Mouse (Mus musculus): ENCODE results near the gene Mast4. TPM values are rescaled to one million over a fixed set of nuclear protein-coding genes. Genes with fewer than 3 reads are reported as not detected.
A peak's percentile ranks its signal among the peaks of the same experiment; 100 is the strongest.
"Not testable (repeated sequence)": the region's sequence is repeated elsewhere in the genome, so short reads cannot be mapped to it uniquely, and the experiment has no call there.

Mast4 gene
- total RNA-seq, 2 experiments from 2014 or later: 24.5 to 37.3 TPM

DNA sequence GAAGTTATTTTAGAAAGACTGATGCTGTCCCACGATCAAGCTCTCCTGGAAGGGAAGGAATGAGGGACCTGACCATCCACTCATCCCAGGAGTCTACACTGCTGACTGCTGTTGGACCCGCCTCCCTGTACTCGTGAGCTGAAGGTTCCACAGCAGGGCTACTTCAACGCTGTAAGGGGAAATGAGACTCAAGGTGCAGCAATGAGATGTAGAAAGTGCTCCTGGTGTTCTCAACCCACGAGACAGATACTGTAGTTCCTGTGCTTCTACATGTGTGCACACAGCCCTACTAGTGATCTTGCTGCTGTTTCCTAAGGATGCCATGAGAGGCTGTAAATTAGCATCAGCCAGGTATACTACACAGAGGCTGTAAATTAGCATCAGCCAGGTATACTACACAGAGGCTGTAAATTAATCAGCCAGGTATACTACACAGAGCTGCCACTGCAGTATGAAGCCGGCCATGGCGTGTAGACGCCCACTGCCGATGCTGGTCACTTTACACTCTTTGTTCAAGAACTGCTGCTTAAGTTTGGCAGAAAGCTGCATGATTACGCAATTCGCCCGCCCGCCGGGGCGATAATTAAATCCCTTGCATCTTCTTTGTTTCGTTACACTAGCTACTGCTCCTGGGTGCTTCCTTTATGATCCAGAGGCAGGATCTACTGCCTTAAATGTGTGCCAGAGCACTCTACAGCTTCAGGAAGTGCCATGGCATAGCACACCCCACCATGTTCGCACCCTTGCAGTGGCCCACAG, 587.3 kb downstream of the Mast4 start:
- no peak for DNase-seq

DNA sequence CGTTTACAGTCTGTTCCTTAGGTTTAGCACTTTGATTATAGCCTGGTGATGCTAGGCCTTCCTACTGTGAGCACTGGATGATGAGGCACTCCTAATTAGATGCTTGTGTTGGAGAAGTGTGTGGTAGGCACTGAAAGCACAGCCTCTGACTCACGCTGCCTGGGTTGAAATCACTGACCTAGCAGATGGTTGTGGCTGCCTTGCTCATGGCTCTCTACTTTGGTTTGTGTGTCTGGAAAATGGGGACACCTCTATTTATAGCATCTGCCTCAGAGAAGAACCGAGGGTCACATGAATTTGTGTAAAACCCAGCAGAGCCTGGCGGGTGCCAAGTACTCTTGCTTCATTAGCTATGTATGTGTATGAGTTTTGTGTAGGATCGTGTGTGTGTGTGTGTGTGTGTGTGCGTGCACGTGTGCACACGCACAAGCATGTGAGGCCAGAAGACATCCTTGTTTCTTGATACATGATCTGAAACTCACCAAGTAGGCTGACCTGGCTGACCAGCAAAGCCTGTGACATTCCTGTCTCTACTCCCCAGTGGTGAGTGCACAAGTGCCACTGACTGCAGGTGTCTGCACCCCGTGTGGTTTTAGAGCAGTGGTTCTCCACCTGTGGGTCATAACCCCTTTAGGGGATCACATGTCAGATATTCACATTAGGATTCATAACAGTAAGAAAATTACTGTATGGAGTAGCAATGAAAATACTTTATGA, 588.5 kb downstream of the Mast4 start:
- no peak for DNase-seq

DNA sequence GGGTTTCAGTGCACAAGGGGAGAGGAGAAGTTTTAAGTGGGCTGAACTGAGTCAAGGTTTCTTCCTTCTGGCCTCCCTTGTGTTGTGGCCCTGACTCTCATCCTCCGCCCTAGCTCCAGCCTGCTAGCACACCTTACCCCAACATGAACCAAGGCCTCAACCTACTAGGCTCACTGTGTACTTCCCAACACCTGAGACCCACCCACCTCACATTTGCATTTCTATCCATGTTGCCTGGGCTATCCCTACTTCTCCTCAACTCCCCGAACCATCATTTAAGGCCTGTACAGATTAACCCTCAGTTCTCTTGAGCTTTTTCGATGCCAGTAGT, 589.1 kb downstream of the Mast4 start:
- no peak for DNase-seq

DNA sequence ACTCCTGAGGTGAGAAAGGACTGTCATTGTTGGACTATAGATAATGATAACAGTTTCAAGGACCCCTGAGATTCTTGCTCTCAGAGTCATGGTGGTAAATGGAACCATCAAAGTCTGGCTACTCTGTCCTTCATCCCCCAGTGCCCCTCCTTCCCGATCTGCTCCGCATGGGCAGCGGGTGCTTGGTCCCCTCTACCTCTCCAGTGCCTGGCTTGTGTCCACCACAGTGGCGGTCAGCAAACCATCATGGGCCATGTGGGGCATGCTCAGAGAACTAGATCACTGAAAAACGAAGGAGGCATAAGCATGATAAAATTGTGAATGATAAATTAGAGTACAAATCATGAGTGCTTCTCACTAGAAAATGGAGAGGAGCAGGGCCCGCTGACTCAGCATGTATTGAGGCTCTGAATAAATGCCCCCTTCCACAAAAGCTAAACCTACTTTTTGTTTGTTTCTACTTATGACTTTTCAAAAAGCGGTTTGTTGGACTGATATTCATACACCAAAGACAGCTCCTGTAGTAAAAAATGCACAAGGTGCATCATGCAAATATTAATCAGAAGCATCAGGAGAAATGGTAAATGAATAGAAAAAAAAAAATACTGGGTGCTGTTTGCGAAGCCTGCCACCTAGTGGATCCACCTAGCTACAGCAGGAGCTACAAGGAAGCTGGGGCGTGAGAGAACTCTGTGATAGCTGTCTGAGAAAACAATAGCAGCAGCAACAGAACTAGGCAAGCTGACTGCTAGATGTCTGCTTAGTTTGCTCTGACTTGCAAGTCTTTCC, 589.6 kb downstream of the Mast4 start:
- DNase-seq: no peak

DNA sequence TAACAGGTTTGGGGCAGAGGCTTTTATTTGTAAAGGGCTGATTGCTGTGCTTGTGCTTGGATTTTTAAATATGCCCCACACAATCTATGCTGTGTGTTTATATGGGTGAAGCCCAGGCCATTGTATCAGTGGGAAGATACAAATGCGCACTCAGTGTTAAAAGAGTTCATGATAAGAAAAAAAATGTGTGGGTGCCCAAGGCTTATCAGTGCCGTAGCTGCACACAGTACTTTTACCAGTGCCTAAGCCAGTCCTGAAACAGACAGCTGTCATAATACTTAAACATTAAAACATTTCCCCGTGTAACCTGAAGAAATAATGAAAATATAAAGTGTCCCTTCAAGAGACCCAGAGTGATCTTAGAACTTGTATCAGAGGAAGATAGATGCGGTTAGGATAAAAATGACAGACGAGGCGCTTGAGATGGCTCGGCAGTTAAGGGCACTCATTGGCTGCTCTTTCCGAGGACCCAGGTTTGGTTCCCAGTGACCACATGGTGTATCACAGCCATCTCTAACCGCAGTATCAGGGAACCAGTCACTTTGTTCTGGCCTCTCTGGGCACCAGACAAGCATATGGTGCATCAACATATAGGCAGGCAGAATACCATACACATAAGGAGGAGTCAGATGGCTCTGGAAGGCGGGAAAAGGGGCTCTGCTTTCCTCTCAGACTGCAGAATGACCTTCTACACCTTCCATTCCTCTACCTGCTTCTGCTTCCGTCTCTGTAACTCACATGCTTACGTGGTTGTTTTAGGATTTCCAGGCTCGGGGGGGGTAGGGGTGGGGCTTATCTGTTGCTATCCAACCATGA, 594.4 kb downstream of the Mast4 start:
- DNase-seq: no peak

DNA sequence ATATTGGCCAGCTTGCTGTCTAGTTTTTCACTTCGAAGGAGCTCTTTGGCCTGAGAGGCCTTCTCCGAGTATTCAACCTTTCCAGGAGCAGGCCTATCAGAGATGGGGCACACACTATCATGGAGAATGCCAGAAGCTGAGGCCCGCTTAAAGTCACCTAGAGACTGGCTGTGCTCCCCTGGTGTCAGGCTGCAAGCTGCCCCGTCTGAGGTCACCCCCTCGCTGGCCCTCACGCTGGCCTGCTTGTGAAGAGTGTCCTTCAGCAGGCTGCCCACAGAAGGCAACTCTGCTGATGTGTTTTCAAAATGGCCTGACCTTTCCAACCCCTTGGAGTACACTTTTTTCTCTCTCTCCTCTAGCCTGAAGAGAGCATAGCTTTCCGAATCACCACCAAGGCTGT, 596.5 kb downstream of the Mast4 start:
- DNase-seq: no peak

DNA sequence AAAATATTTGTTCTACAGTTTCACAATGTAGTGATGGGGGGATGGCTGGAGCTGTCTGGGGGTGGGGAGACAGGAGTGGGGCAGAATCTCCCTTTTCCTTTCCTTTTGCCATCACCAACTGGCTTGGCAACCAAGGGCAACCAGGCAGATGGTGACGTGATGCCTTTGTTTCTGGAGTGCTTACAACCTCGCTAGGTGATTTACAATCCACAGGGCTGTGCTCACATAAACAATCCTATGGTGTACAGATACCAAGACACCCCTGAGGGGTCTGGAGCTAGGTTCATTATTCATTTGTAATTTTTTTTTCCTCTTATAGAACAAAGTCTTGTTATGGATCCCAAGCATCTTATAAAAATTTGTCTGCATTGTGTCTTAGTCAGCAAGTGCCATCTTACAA, 601.2 kb downstream of the Mast4 start:
- DNase-seq: no peak

DNA sequence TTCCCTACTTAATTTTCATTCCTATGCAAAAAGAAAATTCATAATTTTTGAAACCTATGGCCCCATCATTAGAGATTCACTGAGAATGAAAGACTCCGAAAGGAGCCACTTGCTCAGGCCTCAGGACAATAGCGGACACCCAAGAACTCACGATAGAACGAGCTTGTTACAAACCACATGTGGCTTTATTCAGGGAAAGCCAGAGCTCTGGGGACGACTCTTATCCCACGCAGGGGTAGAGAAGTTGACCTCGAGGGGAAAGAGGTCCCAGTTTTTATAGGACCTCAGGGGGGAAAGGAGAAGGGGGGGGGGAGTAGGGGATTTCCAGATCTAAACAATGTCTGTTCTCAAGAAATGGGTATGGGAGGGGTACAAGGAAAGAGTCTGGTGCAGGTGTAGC, 605.3 kb downstream of the Mast4 start:
- DNase-seq: not testable (repeated sequence)

DNA sequence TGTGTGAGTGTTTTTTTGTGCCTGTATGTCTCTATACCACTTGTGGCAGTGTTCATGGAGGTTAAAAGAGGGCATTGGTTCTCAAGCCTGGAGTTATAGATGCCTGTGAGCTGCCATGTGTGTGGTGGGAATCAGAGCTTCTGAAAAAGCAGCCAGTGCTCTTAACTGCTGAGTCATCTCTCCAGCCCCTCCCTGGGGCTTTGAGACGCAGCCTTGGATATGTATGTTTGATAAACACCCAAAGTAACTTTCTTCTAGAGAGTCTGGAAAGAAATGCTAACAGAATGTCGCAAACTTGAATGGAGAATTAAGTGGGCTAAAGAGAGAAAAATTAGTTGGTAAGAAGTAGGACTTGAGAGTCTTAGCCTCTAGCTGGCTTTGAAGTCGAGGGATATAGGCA, 606.3 kb downstream of the Mast4 start:
- DNase-seq: no peak

DNA sequence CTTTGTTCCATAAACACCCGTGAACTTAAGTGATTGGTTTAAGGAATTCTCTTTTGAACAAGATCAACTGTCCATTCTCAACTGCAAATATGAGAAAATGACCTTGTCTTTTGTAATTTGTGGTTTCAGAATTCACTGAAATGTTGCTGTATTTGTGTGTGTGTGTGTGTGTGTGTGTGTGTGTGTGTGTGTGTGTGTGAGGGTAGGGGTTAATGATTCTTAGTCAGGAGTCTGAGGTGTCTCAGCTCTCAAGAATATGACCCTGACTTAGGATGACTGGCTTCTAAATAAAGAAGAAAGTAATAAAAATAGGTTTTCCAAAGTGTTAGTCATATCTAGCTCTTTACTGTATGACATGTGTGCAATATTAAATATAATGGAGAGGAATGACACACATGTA, 607.4 kb downstream of the Mast4 start:
- DNase-seq: no peak

DNA sequence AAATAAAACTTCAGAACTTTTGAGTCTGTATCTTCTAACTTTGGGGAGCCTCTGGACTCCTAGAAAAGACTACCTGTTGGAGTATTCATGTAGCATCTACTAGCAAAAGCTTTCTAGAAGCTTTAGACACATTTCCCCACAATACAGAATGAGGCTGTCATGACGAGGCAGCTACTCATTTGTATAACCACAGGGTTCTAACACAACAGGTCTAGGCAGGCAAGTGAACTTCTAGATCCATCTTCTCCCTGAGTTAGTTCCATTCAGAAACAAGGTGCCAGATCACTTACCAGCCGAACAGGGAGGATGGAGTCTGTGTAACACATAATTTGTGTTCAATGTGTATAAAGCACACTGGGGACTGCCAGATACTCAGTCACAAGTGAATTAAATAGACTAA, 608.4 kb downstream of the Mast4 start:
- DNase-seq: no peak

DNA sequence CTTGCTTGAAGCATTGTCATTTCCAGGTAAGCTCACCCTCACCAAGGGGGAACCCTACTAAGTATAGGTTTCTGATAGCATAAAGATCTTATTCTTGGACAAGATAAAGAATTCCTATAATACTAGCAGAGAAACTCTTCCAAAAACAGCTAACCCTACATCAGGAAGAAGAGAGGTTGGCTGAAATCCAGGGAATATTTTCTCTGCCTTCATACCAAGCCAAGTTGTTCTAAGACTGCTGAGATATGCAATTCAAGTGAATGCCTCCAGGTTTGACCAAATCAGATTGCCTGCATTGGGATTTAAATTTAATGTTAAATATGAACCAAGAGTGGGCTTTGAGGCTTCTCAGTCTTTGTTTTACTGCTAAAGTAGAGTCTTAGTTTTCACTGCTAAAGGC, 608.9 kb downstream of the Mast4 start:
- no peak for DNase-seq

DNA sequence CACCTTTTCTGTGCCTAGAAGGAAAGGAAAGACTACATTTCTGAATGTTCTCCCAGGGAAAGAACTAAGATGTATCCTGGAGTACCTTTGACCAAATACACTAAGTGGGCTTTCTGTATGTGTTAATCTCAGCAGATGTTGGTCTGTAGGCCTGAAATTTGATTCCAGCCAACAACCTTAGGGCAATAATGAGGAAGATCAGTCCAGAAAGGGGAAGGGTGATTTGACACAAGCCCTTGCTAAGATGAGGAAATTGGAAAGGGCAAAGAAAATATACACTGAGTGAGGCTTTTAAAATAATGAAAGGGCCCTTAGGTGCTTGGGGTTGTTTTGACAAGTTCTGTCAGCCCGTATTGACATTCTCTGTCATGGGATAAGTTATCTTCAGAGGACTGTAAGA, 617.3 kb downstream of the Mast4 start:
- DNase-seq: no peak

DNA sequence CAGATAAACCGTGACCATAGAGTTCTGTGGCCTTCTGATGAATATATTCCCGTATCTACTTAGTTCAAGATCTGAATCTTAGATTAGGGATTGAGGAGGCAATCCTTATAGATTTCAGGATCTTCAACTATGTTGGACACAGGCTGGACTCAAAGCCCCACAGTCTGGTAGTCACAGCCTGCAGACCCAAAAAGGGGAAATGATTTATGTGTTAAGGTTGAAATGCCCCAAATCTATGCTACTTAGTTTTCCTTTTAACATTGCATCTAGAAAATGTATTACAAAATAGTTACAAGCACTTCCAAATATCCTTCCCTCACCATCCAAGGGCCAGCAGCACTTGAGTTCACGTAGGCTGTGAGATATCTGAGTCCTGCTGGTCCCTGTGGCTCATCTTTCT, 633.6 kb downstream of the Mast4 start:
- DNase-seq: no peak

DNA sequence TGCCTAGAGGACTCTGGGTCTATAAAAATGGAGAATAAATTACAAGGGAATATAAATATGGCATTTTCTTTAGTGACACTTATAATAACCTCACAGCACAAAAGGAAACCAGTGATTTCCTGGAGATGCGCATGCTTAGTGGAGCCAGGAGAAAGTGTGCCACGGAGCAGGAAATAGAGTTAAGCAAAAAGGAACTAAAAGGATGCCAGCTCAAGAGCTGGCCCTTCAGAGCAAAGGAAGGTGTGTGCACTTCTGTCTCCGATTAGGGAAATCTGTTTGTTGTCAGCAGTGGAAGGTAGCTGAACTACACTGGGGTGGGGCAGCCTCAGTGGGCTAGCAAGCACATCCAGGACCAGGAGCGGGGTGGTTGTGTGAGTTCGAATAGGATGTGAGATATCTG, 634.1 kb downstream of the Mast4 start:
- DNase-seq: no peak

DNA sequence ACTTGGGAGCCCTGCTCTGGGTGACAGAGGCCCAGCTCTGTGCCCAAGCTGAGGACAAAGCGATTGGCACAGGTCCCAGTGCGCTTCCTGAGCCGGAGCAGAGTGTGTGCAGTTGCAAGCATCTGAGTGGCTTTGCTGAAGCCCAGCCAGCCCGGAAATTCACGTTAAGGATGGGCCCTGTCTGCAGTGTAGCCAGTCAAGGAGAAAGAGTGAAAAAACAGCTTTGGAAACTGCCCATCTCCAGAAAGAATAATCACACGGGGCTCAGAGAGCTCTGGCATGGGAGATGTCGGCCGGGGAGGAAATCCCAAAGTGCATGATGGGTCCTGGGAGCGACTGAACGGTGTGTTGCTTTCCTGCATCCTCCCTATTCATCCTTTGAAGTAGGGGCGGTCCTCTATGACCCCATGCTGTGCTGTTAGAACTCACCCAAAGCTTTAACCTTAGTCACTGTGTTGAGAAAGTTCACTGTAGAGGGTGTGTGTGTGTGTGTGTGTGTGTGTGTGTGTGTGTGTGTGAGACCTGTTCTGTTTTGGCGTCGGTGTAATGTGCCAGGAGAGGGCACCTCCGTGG, 635.5 kb downstream of the Mast4 start:
- DNase-seq: peak; percentile 21

DNA sequence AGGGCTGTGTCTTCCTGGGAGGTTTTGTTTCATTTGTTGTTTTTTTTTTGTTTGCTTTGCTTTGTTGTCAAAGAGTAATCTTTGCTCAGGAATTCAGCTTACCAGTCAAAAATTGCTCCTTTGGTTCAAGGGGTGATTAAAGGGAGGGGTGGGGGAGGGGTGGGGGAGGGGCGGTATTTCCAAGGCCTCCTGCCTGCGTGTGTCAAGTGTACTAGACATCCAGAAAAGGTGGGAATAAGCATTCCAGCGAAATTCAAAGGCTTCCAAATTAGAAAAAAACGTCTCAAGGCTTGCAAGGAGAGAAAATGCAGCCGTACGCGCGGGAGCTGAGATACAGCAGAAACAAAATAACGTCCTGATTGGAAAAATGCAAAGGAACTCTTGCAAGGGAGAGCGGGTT, 636.0 kb downstream of the Mast4 start:
- DNase-seq: no peak

DNA sequence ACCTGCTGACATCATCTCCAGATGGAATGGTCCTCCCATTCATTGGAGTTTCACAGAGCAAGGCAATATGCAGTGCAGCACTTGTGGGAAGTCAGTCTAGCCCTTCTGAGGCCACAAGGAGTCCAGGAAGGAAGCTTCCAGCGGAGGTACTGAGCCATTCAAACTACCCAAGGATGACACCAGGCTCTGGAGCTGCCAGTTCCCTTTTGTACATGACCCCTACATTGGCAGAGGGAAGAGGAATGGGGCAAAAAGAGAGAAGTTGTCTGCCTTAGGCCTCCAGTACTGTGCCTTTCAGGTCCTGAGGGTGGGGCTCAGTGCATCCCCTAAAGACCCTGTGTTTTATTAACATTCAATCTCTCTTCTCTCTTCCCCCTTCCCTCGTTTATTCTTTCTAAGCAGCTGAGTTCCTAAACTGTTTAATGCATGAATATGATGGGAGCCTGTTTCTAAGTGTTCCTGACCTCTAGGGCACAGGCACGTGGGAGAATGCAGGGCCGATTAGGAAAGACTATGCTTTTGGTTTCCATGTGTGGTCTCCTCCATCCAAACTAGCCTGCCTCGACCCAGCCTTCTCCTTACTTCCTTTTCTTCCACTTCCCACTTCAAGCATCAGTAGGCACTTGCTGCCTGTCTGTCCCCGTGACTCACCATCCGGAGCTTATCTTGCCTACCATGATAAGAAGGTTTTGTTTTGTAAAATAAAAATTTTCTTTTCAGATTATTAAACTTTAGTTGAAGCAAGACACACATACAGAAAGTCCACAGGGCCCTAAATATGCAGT, 639.0 kb downstream of the Mast4 start:
- DNase-seq: no peak

DNA sequence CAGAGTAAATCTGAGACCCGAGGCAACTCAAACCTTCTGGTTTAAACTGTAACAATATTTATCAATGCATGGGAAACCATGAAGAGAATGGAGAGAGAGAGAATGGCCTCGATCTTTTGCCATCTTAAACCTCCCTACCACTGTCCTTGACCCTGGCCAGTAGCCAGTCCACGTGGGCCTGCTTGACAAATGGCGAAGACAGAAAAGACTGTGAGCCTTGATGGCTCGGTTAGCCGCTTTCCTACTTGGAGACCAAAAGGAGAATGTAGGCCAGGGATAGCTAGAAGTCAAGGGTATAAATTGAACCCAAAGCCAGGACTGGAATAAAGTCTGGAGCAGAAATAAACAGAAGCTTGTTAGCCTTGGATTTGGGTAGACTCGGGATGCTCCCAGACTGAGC, 640.1 kb downstream of the Mast4 start:
- DNase-seq: no peak

DNA sequence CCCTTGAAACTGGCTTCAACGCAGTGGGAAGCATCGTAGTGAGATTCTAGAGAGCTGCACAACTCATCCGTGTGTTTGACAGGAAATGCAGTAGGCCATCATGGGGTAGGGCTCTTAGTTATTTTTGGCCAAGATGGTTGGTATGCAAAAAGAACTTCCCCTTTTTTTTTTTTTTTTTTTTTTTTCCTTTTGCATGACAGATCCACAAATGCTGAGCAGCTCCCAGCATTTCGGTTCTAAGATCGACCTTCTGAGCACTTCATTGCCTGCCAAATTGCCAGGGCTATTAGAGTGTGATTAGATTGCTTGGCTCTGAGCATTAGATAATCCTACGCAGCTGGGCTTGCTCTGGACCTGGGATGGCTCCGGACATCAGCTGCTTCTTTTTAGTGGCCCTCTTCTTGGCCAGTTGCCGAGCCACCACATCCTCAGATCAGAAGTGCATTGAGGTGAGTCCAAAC, 640.9 kb downstream of the Mast4 start, which contains the start of gene Cd180:
Gene Cd180 (plus strand): TSS at position 218 of the 461 bp plus-strand sequence.
- DNase-seq: peak; percentile 12

Measured in gastrocnemius, postnatal 25 days (tissue).